Mouse (Mus musculus): ENCODE data around the gene Pik3r5. TPM values are rescaled to one million over a fixed set of nuclear protein-coding genes. Genes with fewer than 3 reads are reported as not detected.
A peak's percentile ranks its signal among the peaks of the same experiment; 100 is the strongest.

The Pik3r5 gene
- total RNA-seq, 2 experiments from 2014 or later = 0.35 to 0.41 TPM

- DNase-seq = no peak
These were observed 10.4 kb downstream of the Pik3r5 start for GRCm38 (mm10) chr11:68442346-68442745.

GRCm38 (mm10) chr11:68442983-68443638, 11.2 kb downstream of the Pik3r5 start:
- intact Hi-C loops (cut with DNase I; ENCODE audit: low total_unique reads) = no loop called here

More at GRCm38 (mm10) chr11:68442346-68442745, 10.4 kb downstream of the Pik3r5 start:
- intact Hi-C loops (cut with DNase I; ENCODE audit: low total_unique reads) = no loop called here

GRCm38 (mm10) chr11:68445901-68446300, 14.0 kb downstream of the Pik3r5 start:
- intact Hi-C loops (cut with DNase I; ENCODE audit: low total_unique reads) = no loop called here
- no peak for DNase-seq

More at GRCm38 (mm10) chr11:68442983-68443638, 11.2 kb downstream of the Pik3r5 start:
- DNase-seq = no peak

- intact Hi-C loops (cut with DNase I; ENCODE audit: low total_unique reads) = no loop called here
- DNase-seq = no peak
These were observed 14.6 kb downstream of the Pik3r5 start for GRCm38 (mm10) chr11:68446547-68446946.

- DNase-seq = no peak
These were observed 15.3 kb downstream of the Pik3r5 start for GRCm38 (mm10) chr11:68447242-68447641.

GRCm38 (mm10) chr11:68448356-68448755, 16.4 kb downstream of the Pik3r5 start:
- intact Hi-C loops (cut with DNase I; ENCODE audit: low total_unique reads) = no loop called here
- no peak for DNase-seq

More at GRCm38 (mm10) chr11:68447242-68447641, 15.3 kb downstream of the Pik3r5 start:
- intact Hi-C loops (cut with DNase I; ENCODE audit: low total_unique reads) = no loop called here

- DNase-seq = peak; percentile 17
- intact Hi-C loops (cut with DNase I; ENCODE audit: low total_unique reads) = no loop called here
These were observed 19.4 kb downstream of the Pik3r5 start for GRCm38 (mm10) chr11:68451282-68451735.

GRCm38 (mm10) chr11:68451747-68452405, 20.0 kb downstream of the Pik3r5 start:
- intact Hi-C loops (cut with DNase I; ENCODE audit: low total_unique reads) = no loop called here
- DNase-seq = no peak

- DNase-seq = no peak
- intact Hi-C loops (cut with DNase I; ENCODE audit: low total_unique reads) = no loop called here
These were observed 20.8 kb downstream of the Pik3r5 start for GRCm38 (mm10) chr11:68452740-68453139.

- intact Hi-C loops (cut with DNase I; ENCODE audit: low total_unique reads) = no loop called here
- DNase-seq = no peak
These were observed 21.4 kb downstream of the Pik3r5 start for GRCm38 (mm10) chr11:68453301-68453700.

- no peak for DNase-seq
- intact Hi-C loops (cut with DNase I; ENCODE audit: low total_unique reads) = no loop called here
These were observed 26.2 kb downstream of the Pik3r5 start for GRCm38 (mm10) chr11:68458086-68458485.

GRCm38 (mm10) chr11:68459021-68459420, 27.1 kb downstream of the Pik3r5 start:
- DNase-seq = no peak
- intact Hi-C loops (cut with DNase I; ENCODE audit: low total_unique reads) = no loop called here

- no peak for DNase-seq
- intact Hi-C loops (cut with DNase I; ENCODE audit: low total_unique reads) = no loop called here
These were observed 27.6 kb downstream of the Pik3r5 start for GRCm38 (mm10) chr11:68459486-68459885.

GRCm38 (mm10) chr11:68462716-68463115, 30.8 kb downstream of the Pik3r5 start:
- intact Hi-C loops (cut with DNase I; ENCODE audit: low total_unique reads) = no loop called here

GRCm38 (mm10) chr11:68464260-68464659, 32.3 kb downstream of the Pik3r5 start:
- no peak for DNase-seq

More at GRCm38 (mm10) chr11:68462716-68463115, 30.8 kb downstream of the Pik3r5 start:
- no peak for DNase-seq

GRCm38 (mm10) chr11:68465090-68465489, 33.2 kb downstream of the Pik3r5 start:
- no peak for DNase-seq
- intact Hi-C loops (cut with DNase I; ENCODE audit: low total_unique reads) = no loop called here

More at GRCm38 (mm10) chr11:68464260-68464659, 32.3 kb downstream of the Pik3r5 start:
- intact Hi-C loops (cut with DNase I; ENCODE audit: low total_unique reads) = no loop called here

- no peak for DNase-seq
- intact Hi-C loops (cut with DNase I; ENCODE audit: low total_unique reads) = no loop called here
These were observed 35.5 kb downstream of the Pik3r5 start for GRCm38 (mm10) chr11:68467441-68467840.

- no peak for DNase-seq
- intact Hi-C loops (cut with DNase I; ENCODE audit: low total_unique reads) = no loop called here
These were observed 36.2 kb downstream of the Pik3r5 start for GRCm38 (mm10) chr11:68467962-68468612.

- no peak for DNase-seq
- intact Hi-C loops (cut with DNase I; ENCODE audit: low total_unique reads) = no loop called here
These were observed 37.0 kb downstream of the Pik3r5 start for GRCm38 (mm10) chr11:68468886-68469285.

GRCm38 (mm10) chr11:68472162-68472849, 40.4 kb downstream of the Pik3r5 start:
- DNase-seq = no peak
- intact Hi-C loops (cut with DNase I; ENCODE audit: low total_unique reads) = no loop called here

Data from gastrocnemius, postnatal 14 days (tissue).